Mouse (Mus musculus): ENCODE measurements around the gene Sft2d1.
A peak's percentile ranks its signal among the peaks of the same experiment; 100 is the strongest.

DNA sequence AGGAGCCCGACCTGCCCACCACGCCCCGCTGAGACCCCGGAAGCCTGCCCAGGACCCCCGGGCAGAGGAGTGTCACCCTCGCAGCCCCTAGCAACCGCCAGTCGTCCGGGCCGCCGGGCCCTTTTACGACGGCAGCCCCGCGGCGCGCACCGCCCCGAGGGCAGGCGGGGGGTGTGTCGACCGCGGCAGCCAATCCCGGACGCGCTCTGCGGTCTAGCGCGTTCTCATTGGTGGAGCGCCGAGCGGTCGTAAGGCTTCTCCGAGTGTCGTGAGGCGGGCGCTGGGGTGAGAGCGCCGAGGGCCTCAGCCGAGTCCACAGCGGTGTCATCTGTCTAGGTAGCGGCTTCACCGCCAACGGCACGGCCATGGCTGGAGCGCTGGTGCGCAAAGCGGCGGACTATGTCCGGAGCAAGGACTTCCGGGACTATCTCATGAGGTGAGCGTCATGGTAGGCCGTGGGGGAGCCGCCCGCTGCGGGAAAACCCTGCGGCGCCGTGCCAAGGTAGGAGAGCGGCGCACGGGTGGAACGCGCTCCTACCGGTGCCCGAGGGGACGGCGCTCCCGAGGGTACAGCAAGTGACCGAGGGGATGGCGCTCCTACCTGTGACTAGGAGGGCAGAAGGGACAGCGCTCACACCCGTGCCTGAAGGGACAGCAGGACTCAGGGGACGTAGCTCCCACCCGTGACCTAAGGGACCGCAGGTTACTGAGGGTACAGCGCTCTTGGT is 27.2 kb upstream of the Sft2d1 start:
- TF ChIP-seq POLR2A (IDR thresholded peaks at IDR 0.05; ENCODE audit: insufficient read depth, low read depth, low read length): peak; percentile 96
- TF ChIP-seq CTCF (IDR thresholded peaks at IDR 0.05; ENCODE audit: insufficient read depth, low read depth, low read length): no peak

All from olfactory bulb, adult 2 months (tissue).